Mouse (Mus musculus) neural tube, embryonic 12.5 days (tissue): Measurements from ENCODE around the gene Med22. TPM values are rescaled to one million over a fixed set of nuclear protein-coding genes. Genes with fewer than 3 reads are reported as not detected.
"Not testable (repeated sequence)": the region's sequence is repeated elsewhere in the genome, so short reads cannot be mapped to it uniquely, and the experiment has no call there.

Source experiments
- ATAC-seq: fragments of 200-750 bp; cut with Nextera tagmentation; 2 replicates; pipeline ENCODE4 v1.8.0; 2017; ENCODE audit warnings: low read depth, mild to moderate bottlenecking, moderate TSS enrichment, moderate library complexity; ENCODE audit not compliant: low FRiP score
- H3K27ac ChIP-seq: fragments of 300-500 bp; sonication (generic); 2 replicates; pipeline ENCODE4 v1.5.1; 2016
- H3K27me3 ChIP-seq: fragments of 300-500 bp; sonication (generic); replicated peaks from 2 replicates; pipeline ENCODE4 v1.6.1; 2016; ENCODE audit warnings: mild to moderate bottlenecking
- H3K36me3 ChIP-seq: fragments of 300-500 bp; sonication (generic); 2 replicates; pipeline ENCODE4 v1.6.1; 2016; ENCODE audit warnings: mild to moderate bottlenecking
- H3K4me1 ChIP-seq: fragments of 300-500 bp; sonication (generic); 2 replicates; pipeline ENCODE4 v1.6.1; 2016
- H3K4me2 ChIP-seq: fragments of 300-500 bp; sonication (generic); replicated peaks from 2 replicates; pipeline ENCODE4 v1.6.1; 2016; ENCODE audit warnings: mild to moderate bottlenecking
- H3K4me3 ChIP-seq: fragments of 300-500 bp; sonication (generic); 2 replicates; pipeline ENCODE4 v1.5.1; 2016
- H3K9ac ChIP-seq: fragments of 300-500 bp; sonication (generic); 2 replicates; pipeline ENCODE4 v1.6.1; 2016; ENCODE audit warnings: mild to moderate bottlenecking
- H3K9me3 ChIP-seq: fragments of 300-500 bp; sonication (generic); 2 replicates; pipeline ENCODE4 v1.6.1; 2016; ENCODE audit warnings: mild to moderate bottlenecking
- WGBS: fragments of 180-500 bp; shearing (Covaris S2); methylation state at CpG from one replicate; pipeline ENCODE4 v1.1.7; 2016; 5-methylcytosine and 5-hydroxymethylcytosine counted together
- polyA plus RNA-seq: library from polyadenylated mRNA; unstranded; fragments of >200 nt; fragmentation: Nextera tagmentation; extraction: Ambion mirVana; gene quantifications from 2 replicates; pipeline ENCODE4 v1.2.1, GENCODE M21; 2016

The Med22 gene
- polyA plus RNA-seq, 1 experiment from 2014 or later: 112 TPM

DNA sequence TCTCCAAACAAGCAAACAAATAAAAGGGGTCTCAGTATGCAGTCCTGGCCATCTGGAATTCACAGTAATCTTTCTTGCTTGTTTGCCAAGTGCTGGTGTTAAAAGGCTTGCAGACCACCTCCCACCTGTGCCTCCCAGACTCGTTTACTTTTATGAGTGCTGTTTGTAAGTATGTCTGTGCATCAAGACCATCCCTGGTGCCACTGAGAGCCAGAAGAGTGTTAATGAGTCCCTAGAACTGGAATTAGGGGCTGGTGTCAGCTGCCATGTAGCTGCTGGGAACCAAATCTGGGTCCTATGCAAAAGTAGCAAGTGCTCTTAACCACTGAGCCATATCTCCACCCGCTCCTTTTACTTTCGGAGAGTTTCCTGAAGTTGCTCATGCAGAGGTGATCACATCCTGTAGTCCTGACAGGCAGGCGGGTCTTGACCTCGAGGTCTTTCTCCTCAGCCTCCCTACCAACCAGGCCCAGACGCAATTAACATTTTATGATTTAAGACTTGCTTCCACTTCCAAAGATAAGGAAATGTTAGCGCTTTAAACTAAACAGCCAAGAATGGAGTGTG, 8.6 kb downstream of the Med22 start:
- no peak for ATAC-seq
- Histone ChIP-seq H3K9ac (peak overlapping the region; percentile 60), H3K27me3 (no peaks in the 10 kb centered on the region), H3K4me2 (peak overlapping the region; percentile 63), H3K4me3 (peak overlapping the region; percentile 59), H3K9me3 (no peaks in the 10 kb centered on the region), H3K4me1 (peaks cover 20% of the 10 kb centered on the region), H3K27ac (no peak overlapping the region), H3K36me3 (peaks cover 49% of the 10 kb centered on the region)
- WGBS: 13% methylated on average over 7 of the region's 7 CpGs

DNA sequence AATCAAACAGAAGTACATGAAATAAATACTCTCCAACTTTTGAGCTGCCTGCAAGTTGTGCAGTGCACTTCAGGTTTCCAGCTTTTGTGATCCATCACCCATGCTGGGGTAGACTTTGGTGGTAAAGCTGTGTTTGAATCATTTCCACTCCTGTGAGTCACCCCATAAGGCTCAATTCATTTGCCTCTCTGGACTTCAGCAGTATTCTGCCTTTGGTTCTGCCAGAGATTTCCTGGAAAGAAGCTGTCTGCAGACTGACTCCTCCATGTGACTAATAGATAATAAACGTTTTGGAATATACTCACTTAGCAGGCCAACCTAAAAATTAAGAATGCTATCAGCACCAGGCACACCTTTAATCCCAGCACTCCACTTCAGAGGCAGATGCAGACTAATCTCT, 9.7 kb downstream of the Med22 start:
- no peak for ATAC-seq
- Histone ChIP-seq H3K4me3 (no peak overlapping the region), H3K9me3 (no peaks in the 10 kb centered on the region), H3K9ac (no peak overlapping the region), H3K27me3 (no peaks in the 10 kb centered on the region), H3K36me3 (peaks cover 49% of the 10 kb centered on the region), H3K27ac (no peak overlapping the region), H3K4me2 (no peak overlapping the region), H3K4me1 (peaks cover 20% of the 10 kb centered on the region)
- 81% methylated on average over 1 of the region's 1 CpGs for WGBS

DNA sequence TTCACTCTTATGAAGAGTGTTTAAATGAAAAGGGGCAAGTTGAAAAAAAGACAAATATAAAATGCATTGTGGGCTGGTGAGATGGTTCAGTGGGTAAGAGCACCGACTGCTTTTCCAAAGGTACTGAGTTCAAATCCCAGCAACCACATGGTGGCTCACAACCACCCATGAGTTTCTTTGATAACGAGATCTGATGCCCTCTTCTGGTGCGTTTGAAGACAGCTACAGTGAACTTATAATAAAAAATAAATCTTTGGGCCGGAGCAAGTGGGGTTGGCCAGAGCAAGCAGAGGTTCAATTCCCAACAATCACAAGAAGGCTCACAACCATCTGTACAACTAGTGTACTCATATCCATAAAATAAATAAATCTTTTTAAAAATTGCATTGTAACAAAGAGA, 14.6 kb downstream of the Med22 start:
- 91% methylated on average over 4 of the region's 4 CpGs for WGBS
- Histone ChIP-seq H3K4me3 (no peak overlapping the region), H3K4me2 (no peak overlapping the region), H3K4me1 (no peaks in the 10 kb centered on the region), H3K27ac (no peak overlapping the region), H3K27me3 (no peaks in the 10 kb centered on the region), H3K36me3 (peaks cover 82% of the 10 kb centered on the region), H3K9ac (no peak overlapping the region), H3K9me3 (no peaks in the 10 kb centered on the region)
- ATAC-seq: no peak

DNA sequence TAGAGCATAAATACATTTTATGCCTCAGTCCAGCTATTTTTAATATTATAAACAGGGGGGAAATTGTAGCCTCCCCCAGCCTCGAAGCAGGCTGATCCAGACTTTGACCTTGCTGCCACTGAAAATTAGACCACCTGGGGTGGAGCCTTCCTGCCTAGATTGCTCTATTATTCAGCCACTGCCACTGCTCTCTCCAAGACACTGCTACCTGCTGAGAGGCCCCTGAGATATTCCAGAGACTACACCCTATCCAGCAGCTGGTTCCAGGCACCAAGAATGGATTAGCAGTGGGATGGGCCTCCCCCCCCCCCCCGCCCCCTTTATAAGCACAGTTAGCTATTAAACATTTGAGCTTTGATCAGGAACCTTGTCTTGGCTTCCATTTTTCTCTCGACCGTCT, 24.3 kb downstream of the Med22 start:
- H3K27me3 ChIP-seq, H3K9ac ChIP-seq, H3K4me3 ChIP-seq, H3K27ac ChIP-seq, H3K9me3 ChIP-seq, ATAC-seq, H3K4me2 ChIP-seq, H3K4me1 ChIP-seq: not testable (repeated sequence)
- 58% methylated on average over 4 of the region's 4 CpGs for WGBS
- H3K36me3 ChIP-seq: peaks cover 35% of the 10 kb centered on the region

DNA sequence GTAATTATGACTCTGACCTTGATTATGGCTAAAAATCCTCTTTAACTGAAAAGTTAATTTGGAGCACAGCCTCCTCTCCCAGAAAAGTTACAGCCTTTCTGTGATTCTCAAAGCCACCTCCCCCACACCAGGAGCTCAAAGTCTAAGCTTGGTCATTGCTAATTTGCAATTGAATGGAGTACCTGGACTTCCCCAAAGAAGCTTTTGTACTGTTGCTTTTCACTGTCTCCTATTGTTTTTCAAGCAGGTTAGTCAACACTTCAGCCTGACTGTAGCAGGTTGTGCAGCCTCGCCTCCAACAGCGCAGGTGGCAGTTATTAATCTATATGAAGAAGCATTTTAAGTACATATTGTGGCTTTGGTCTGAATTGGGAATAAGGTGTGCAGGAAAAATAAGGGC, 24.9 kb downstream of the Med22 start:
- not testable (repeated sequence) for H3K4me1 ChIP-seq, H3K9me3 ChIP-seq, ATAC-seq, H3K27me3 ChIP-seq, H3K9ac ChIP-seq, H3K27ac ChIP-seq, H3K4me2 ChIP-seq, H3K4me3 ChIP-seq
- 85% methylated on average over 2 of the region's 2 CpGs for WGBS
- H3K36me3 ChIP-seq: peaks cover 29% of the 10 kb centered on the region

DNA sequence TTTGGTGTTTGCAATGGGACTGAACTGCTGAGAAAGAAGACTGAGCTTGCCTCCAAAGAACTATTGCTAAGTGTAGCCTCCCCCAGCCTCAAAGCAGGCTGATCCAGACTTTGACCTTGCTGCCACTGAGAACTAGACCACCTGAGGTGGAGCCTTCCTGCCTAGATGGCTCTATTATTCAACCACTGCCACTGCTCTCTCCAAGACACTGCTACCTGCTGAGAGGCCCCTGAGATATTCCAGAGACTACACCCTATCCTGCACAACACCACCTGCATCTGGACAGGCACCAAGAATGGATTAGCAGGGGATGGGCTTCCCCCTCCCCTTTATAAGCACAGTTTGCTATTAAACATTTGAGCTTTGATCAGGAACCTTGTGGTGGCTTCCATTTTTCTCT, 31.9 kb downstream of the Med22 start:
- Histone ChIP-seq H3K27me3 (no peaks in the 10 kb centered on the region), H3K9me3 (peaks cover 9% of the 10 kb centered on the region; the same call in 1 of the 2 replicates), H3K4me3 (no peak overlapping the region), H3K4me1 (no peaks in the 10 kb centered on the region), H3K27ac (no peak overlapping the region), H3K4me2 (no peak overlapping the region), H3K9ac (no peak overlapping the region), H3K36me3 (no peaks in the 10 kb centered on the region)
- no peak for ATAC-seq

DNA sequence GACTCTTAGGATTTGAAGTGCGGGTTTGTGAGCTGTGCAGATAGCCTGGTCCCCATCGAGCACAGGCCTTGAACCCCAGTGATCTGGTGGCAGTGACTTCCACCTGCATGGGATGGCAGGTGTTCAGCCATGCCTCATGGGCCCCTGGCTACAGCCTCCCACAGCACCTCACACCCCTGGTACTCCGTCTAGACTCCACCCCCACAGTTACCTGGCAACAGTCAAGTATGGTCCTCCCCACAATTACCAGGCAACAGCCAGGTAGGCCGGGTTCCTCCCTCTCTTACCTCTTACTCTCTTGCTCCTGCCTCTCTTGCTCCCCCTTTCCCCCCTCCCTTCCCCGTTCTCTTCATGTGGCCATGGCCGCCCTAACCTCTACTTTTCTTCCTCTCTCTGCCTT, 39.8 kb downstream of the Med22 start:
- no peaks in the 10 kb centered on the region for H3K27me3 ChIP-seq
- no peaks in the 10 kb centered on the region for H3K4me1 ChIP-seq
- no peak overlapping the region for H3K9ac ChIP-seq
- no peak overlapping the region for H3K4me2 ChIP-seq
- 65% methylated on average over 6 of the region's 6 CpGs for WGBS
- H3K9me3 ChIP-seq: no peaks in the 10 kb centered on the region
- no peaks in the 10 kb centered on the region for H3K36me3 ChIP-seq
- no peak overlapping the region for H3K27ac ChIP-seq
- no peak overlapping the region for H3K4me3 ChIP-seq
- ATAC-seq: no peak

DNA sequence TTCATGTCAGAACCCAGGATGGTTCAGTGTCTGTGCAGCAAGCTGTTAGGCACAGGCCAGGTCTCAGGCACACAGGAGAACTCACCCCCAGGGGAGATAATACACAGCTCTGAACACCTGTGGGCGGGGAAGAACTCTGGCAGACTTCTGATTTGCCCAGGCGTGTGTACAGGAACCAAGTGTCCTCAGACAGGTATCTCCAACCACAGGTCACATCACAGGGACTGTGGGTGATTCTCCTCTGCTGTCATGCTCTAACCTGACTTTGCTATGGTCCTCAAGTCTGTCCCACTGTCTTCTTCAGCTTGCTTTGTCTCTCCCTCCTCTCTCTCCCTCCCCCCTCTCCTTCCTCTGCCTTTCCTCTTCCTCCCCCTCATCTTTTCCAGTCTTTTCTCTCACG, 45.6 kb downstream of the Med22 start, which contains the start of gene Abo:
Gene Abo, minus strand, starts transcription at position 101 of the 400 bp plus-strand sequence.
- no peak for ATAC-seq
- no peak within 1 kb of the TSS for H3K4me3 ChIP-seq
- WGBS: 82% methylated on average over 3 of the region's 3 CpGs

DNA sequence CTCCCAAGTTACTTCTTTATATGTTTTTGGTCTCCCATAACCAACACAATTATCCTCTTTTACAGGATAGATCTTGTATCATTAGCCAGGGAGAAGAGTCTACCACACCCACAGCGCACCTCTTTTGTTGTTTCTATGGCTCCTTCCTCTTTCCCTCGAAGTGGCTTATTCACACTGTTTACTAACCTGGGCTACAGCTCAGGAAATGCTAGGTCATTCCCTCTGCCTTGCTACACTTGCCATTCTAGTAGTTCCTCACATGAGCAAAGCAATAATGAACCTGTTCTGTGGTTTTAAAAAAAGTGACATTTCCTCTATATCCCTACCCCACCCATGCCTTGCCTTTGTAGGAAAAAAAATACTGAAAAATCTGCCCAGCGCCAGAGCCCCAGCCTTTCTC, 47.6 kb downstream of the Med22 start:
- no peak for ATAC-seq
- Histone ChIP-seq H3K27me3 (no peaks in the 10 kb centered on the region), H3K4me2 (no peak overlapping the region), H3K9ac (no peak overlapping the region), H3K27ac (no peak overlapping the region), H3K4me3 (no peak overlapping the region), H3K4me1 (no peaks in the 10 kb centered on the region), H3K9me3 (no peaks in the 10 kb centered on the region), H3K36me3 (no peaks in the 10 kb centered on the region)
- 83% methylated on average over 3 of the region's 3 CpGs for WGBS

More for the DNA sequence above, 45.6 kb downstream of the Med22 start, which contains the start of gene Abo:
- no peak within 1 kb of the TSS for H3K9ac ChIP-seq
- no peaks in the 10 kb centered on the region for H3K4me1 ChIP-seq
- H3K4me2 ChIP-seq: no peak within 1 kb of the TSS
- no peaks in the 10 kb centered on the region for H3K27me3 ChIP-seq
- H3K9me3 ChIP-seq: no peaks in the 10 kb centered on the region
- no peaks in the 10 kb centered on the region for H3K36me3 ChIP-seq
- H3K27ac ChIP-seq: no peak within 1 kb of the TSS

Other genes starting within 250 kb of the Med22 start
- not detected in 2 replicates for gene Lcn4, start 239.4 kb downstream of the Med22 start, polyA plus RNA-seq
- not detected in 2 replicates for gene Abo, start 45.7 kb downstream of the Med22 start, polyA plus RNA-seq
- 28.8 and 30.2 TPM in 2 replicates for gene Surf6, start 7.8 kb downstream of the Med22 start, polyA plus RNA-seq
- 467 and 486 TPM in 2 replicates for gene Rpl7a, start 87 bp upstream of the Med22 start, polyA plus RNA-seq
- 55.3 and 55.7 TPM in 2 replicates for gene Surf2, start 5.7 kb upstream of the Med22 start, polyA plus RNA-seq
- gene Surf1, start 5.9 kb upstream of the Med22 start, polyA plus RNA-seq: 56.3 and 59.5 TPM in 2 replicates
- 137 and 140 TPM in 2 replicates for gene Surf4, start 23.3 kb upstream of the Med22 start, polyA plus RNA-seq
- 0.20 TPM in 1 of 2 replicates, not detected in the other for gene Stkld1, start 23.4 kb upstream of the Med22 start, polyA plus RNA-seq
- gene Rexo4, start 53.7 kb upstream of the Med22 start, polyA plus RNA-seq: 41.1 and 42.3 TPM in 2 replicates
- gene Adamts13, start 62.7 kb upstream of the Med22 start, polyA plus RNA-seq: not detected in 2 replicates
- 124 and 130 TPM in 2 replicates for gene Cacfd1, start 99.2 kb upstream of the Med22 start, polyA plus RNA-seq
- gene Slc2a6, start 117.3 kb upstream of the Med22 start, polyA plus RNA-seq: 6.1 and 7.9 TPM in 2 replicates
- gene Mymk, start 161.5 kb upstream of the Med22 start, polyA plus RNA-seq: 6.4 and 7.0 TPM in 2 replicates
- gene Adamtsl2, start 168.7 kb upstream of the Med22 start, polyA plus RNA-seq: 6.4 and 9.3 TPM in 2 replicates
- gene Fam163b, start 231.8 kb upstream of the Med22 start, polyA plus RNA-seq: 0.74 and 0.80 TPM in 2 replicates